Comparison of ENCODE assay signal across 8 mouse cellular contexts in genomic region chr10:39647118-39647517, GRCm38 (mm10). TPM values are rescaled to one million over a fixed set of nuclear protein-coding genes. Genes with fewer than 3 reads are reported as not detected.
DNase-seq lines count a peak whose midpoint lies in the region; ATAC-seq lines count a peak whose summit lies in the region.
"Had no signal": no experiment of that assay in that cellular context is flagged by ENCODE, and none has a peak within 500 bp of the region (broad histone marks: within the 10 kb centered on the region; RNA-seq: fewer than 3 reads in every experiment).

No protein-coding gene starts in this region.

- no peak overlapping the region for H3K4me3 ChIP-seq in heart, embryonic 15.5 days
- H3K4me3 ChIP-seq in neural tube, embryonic 14.5 days (ENCODE audit: low read depth, low read length), result no peak overlapping the region
- no peak overlapping the region for H3K4me3 ChIP-seq in limb, embryonic 10.5 days

- no peak overlapping the region for H3K9ac ChIP-seq in heart, embryonic 15.5 days
- 0 out of 2 replicates have a peak overlapping the region, but pooled peaks have one; percentile 2 for H3K9ac ChIP-seq in neural tube, embryonic 14.5 days (replicated peaks; ENCODE audit: low read depth, low read length)

- ATAC-seq in heart, embryonic 15.5 days (replicated peaks; ENCODE audit: insufficient number of reproducible peaks, insufficient read depth, low FRiP score, low read depth), result no peak
- no peak for ATAC-seq in neural tube, embryonic 14.5 days (ENCODE audit: low read depth)
- ATAC-seq in megakaryocyte, adult 5-6 weeks (ENCODE audit: poor library complexity, severe bottlenecking), result no peak
- ATAC-seq in megakaryocyte-erythroid progenitor cell, adult 5-6 weeks (replicated peaks; ENCODE audit: low FRiP score, low TSS enrichment, poor library complexity, severe bottlenecking), result no peak
- ATAC-seq: inflammation-experienced regulatory T-cells, adult 6 months had no signal

- no peak overlapping the region for H3K4me2 ChIP-seq in heart, embryonic 15.5 days
- H3K4me2 ChIP-seq in neural tube, embryonic 14.5 days (ENCODE audit: low read depth, low read length), result no peak overlapping the region

- H3K27me3 ChIP-seq in heart, embryonic 15.5 days, result no peaks in the 10 kb centered on the region
- H3K27me3 ChIP-seq in neural tube, embryonic 14.5 days (ENCODE audit: control insufficient read depth, insufficient read depth, low read length), result no peaks in the 10 kb centered on the region
- no peaks in the 10 kb centered on the region for H3K27me3 ChIP-seq in limb, embryonic 10.5 days (ENCODE audit: low read depth, poor library complexity, severe bottlenecking)

- H3K9me3 ChIP-seq in heart, embryonic 15.5 days (replicated peaks), result no peaks in the 10 kb centered on the region
- no peaks in the 10 kb centered on the region for H3K9me3 ChIP-seq in neural tube, embryonic 14.5 days (ENCODE audit: control insufficient read depth, low read length)
- no peaks in the 10 kb centered on the region for H3K9me3 ChIP-seq in limb, embryonic 10.5 days (replicated peaks)

- peak overlapping the region; percentile 43; the same call in 1 of the 2 replicates for H3K27ac ChIP-seq in heart, embryonic 15.5 days
- H3K27ac ChIP-seq in neural tube, embryonic 14.5 days (ENCODE audit: low read depth, low read length), result peak overlapping the region; percentile 46; the same call in 1 of the 2 replicates
- H3K27ac ChIP-seq in limb, embryonic 10.5 days, result peak overlapping the region; percentile 53; the same call in 1 of the 2 replicates

- peaks cover 17% of the 10 kb centered on the region for H3K4me1 ChIP-seq in heart, embryonic 15.5 days (replicated peaks)
- peaks cover 13% of the 10 kb centered on the region for H3K4me1 ChIP-seq in neural tube, embryonic 14.5 days (ENCODE audit: control insufficient read depth, insufficient read depth, low read length)
- H3K4me1 ChIP-seq in limb, embryonic 10.5 days, result peaks cover 18% of the 10 kb centered on the region

- intact Hi-C loops in heart, postnatal 14 days (cut with DNase I), result no loop called here

- 20% methylated on average over 1 of the region's 1 CpGs for WGBS in heart, embryonic 15.5 days
- WGBS in neural tube, embryonic 14.5 days, result 79% methylated on average over 1 of the region's 1 CpGs
- WGBS in limb, embryonic 10.5 days, result 95% methylated on average over 1 of the region's 1 CpGs

- H3K36me3 ChIP-seq in heart, embryonic 15.5 days, result peaks cover 20% of the 10 kb centered on the region
- no peaks in the 10 kb centered on the region for H3K36me3 ChIP-seq in neural tube, embryonic 14.5 days (ENCODE audit: control insufficient read depth, insufficient read depth, low read length)
- H3K36me3 ChIP-seq in limb, embryonic 10.5 days, result peaks cover 49% of the 10 kb centered on the region

- no peak for DNase-seq in heart, postnatal 14 days
- DNase-seq in neural tube, embryonic 10.5 days (ENCODE audit: extremely low spot score, low spot score), result no peak
- no peak for DNase-seq in limb, embryonic 10.5 days (ENCODE audit: low spot score)

RNA-seq across cellular contexts. Expression of gene Traf3ip2, which starts 34.4 kb away (rescaled TPM):
- 8.6 and 13.7 TPM in 2 replicates for polyA plus RNA-seq in heart, embryonic 15.5 days (2015; fragmentation: Nextera tagmentation; extraction: Ambion mirVana)
- 1 to 10 TPM; 5.3 to 6.8 TPM for total RNA-seq in heart, postnatal 14 days (2021)
- 5.7 and 6.1 TPM in 2 replicates for polyA plus RNA-seq in neural tube, embryonic 14.5 days (2014; fragmentation: Nextera tagmentation; extraction: Ambion mirVana)
- 7.2 and 8.7 TPM in 2 replicates for polyA plus RNA-seq in limb, embryonic 10.5 days (2016; fragmentation: Nextera tagmentation; extraction: Ambion mirVana)
- 8.8 and 12.3 TPM in 2 replicates for total RNA-seq in megakaryocyte, adult 5-6 weeks (2015)
- 1.7 and 2.9 TPM in 2 replicates for total RNA-seq in megakaryocyte, adult 5-6 weeks (2017)
- total RNA-seq in megakaryocyte-erythroid progenitor cell, adult 5-6 weeks (2014; fragmentation: Nextera tagmentation), result 1.9 and 4.2 TPM in 2 replicates
- total RNA-seq in megakaryocyte-erythroid progenitor cell, adult 5-6 weeks (2017), result 0.42 and 0.80 TPM in 2 replicates
